Mouse (Mus musculus) kidney, adult 9 months (tissue): ENCODE measurements at regions not wholly inside any gene's neighbourhood (a gene's known extent, or its start where the extent isn't known, plus 50 kb on each side); places are given as distances from the start of the nearest gene placed in this dataset.
A peak's percentile ranks its signal among the peaks of the same experiment; 100 is the strongest.

Experiments used
- DNase-seq: peaks from one replicate; pipeline ENCODE4 v3.0.0; 2022

- no peak for DNase-seq
Observed at GRCm38 (mm10) chr5:132884130-132884529, 341.0 kb upstream of the Auts2 start.

GRCm38 (mm10) chr5:132882291-132882690 lies 339.1 kb upstream of the Auts2 start:
- DNase-seq = no peak

- DNase-seq = no peak
Observed at GRCm38 (mm10) chr5:132881170-132881569, 338.0 kb upstream of the Auts2 start.

- no peak for DNase-seq
Observed at GRCm38 (mm10) chr5:132876336-132876840, 333.2 kb upstream of the Auts2 start.

GRCm38 (mm10) chr5:132858846-132859510 lies 315.8 kb upstream of the Auts2 start:
- no peak for DNase-seq

- DNase-seq = peak; percentile 5
Observed at GRCm38 (mm10) chr5:132855619-132856510, 312.7 kb upstream of the Auts2 start.

GRCm38 (mm10) chr5:132850770-132851169 lies 307.6 kb upstream of the Auts2 start:
- no peak for DNase-seq

- no peak for DNase-seq
Observed at GRCm38 (mm10) chr5:132848086-132848485, 304.9 kb upstream of the Auts2 start.

GRCm38 (mm10) chr5:132843284-132843683 lies 300.1 kb upstream of the Auts2 start:
- DNase-seq = no peak

- DNase-seq = no peak
Observed at GRCm38 (mm10) chr5:132841794-132842193, 298.6 kb upstream of the Auts2 start.

- no peak for DNase-seq
Observed at GRCm38 (mm10) chr5:132837420-132837819, 294.3 kb upstream of the Auts2 start.

GRCm38 (mm10) chr5:132828993-132829392 lies 285.8 kb upstream of the Auts2 start:
- DNase-seq = no peak

- no peak for DNase-seq
Observed at GRCm38 (mm10) chr5:132827555-132828333, 284.6 kb upstream of the Auts2 start.

GRCm38 (mm10) chr5:132826009-132826408 lies 282.9 kb upstream of the Auts2 start:
- DNase-seq = no peak

- DNase-seq = no peak
Observed at GRCm38 (mm10) chr5:132817665-132818064, 274.5 kb upstream of the Auts2 start.

- no peak for DNase-seq
Observed at GRCm38 (mm10) chr5:132809181-132809580, 266.0 kb upstream of the Auts2 start.

- no peak for DNase-seq
Observed at GRCm38 (mm10) chr5:132796061-132796460, 252.9 kb upstream of the Auts2 start.

GRCm38 (mm10) chr5:132792484-132792883 lies 249.3 kb upstream of the Auts2 start:
- DNase-seq = no peak

GRCm38 (mm10) chr5:132785291-132785690 lies 242.1 kb upstream of the Auts2 start:
- no peak for DNase-seq

GRCm38 (mm10) chr5:132784791-132785190 lies 241.6 kb upstream of the Auts2 start:
- DNase-seq = no peak

GRCm38 (mm10) chr5:132774141-132774680 lies 231.1 kb upstream of the Auts2 start:
- DNase-seq = no peak

GRCm38 (mm10) chr5:132760396-132760795 lies 217.3 kb upstream of the Auts2 start:
- DNase-seq = no peak

GRCm38 (mm10) chr5:132759751-132760150 lies 216.6 kb upstream of the Auts2 start:
- no peak for DNase-seq
